Mouse (Mus musculus): ENCODE data around the gene Iffo1. TPM values are rescaled to one million over a fixed set of nuclear protein-coding genes. Genes with fewer than 3 reads are reported as not detected.
"Not testable (repeated sequence)": the region's sequence is repeated elsewhere in the genome, so short reads cannot be mapped to it uniquely, and the experiment has no call there.

Iffo1 gene
- total RNA-seq, 2 experiments from 2014 or later, result 5.0 to 5.9 TPM

GRCm38 (mm10) chr6:125160854-125161760 is 16.1 kb downstream of the Iffo1 start:
- peak; percentile 86 to 91 for DNase-seq

- peak; percentile 71 to 83 for DNase-seq
Observed at GRCm38 (mm10) chr6:125161971-125162370, 16.9 kb downstream of the Iffo1 start.

GRCm38 (mm10) chr6:125162615-125163305 is 17.7 kb downstream of the Iffo1 start:
- not testable (repeated sequence) for DNase-seq

GRCm38 (mm10) chr6:125163801-125164657 is 19.0 kb downstream of the Iffo1 start:
- DNase-seq, result peak; percentile 57 to 58

- peak; percentile 64 to 76 for DNase-seq
Observed at GRCm38 (mm10) chr6:125164672-125165327, 19.8 kb downstream of the Iffo1 start.

- DNase-seq, result peak; percentile 98 to 99
Observed at GRCm38 (mm10) chr6:125165328-125165891, 20.4 kb downstream of the Iffo1 start.

- peak; percentile 93 to 96 for DNase-seq
Observed at GRCm38 (mm10) chr6:125166051-125166751, 21.2 kb downstream of the Iffo1 start, which contains the start of gene Gapdh. Gene Gapdh (minus strand): TSS chr6:125166467.

GRCm38 (mm10) chr6:125166861-125167650 is 22.0 kb downstream of the Iffo1 start:
- DNase-seq, result peak in 1 of 2 experiments; percentile 87

GRCm38 (mm10) chr6:125168086-125168485 is 23.0 kb downstream of the Iffo1 start:
- no peak for DNase-seq

- DNase-seq, result peak; percentile 25 to 36
Observed at GRCm38 (mm10) chr6:125170194-125170593, 25.2 kb downstream of the Iffo1 start.

GRCm38 (mm10) chr6:125172474-125172873 is 27.4 kb downstream of the Iffo1 start:
- DNase-seq, result no peak

GRCm38 (mm10) chr6:125173256-125173655 is 28.2 kb downstream of the Iffo1 start:
- no peak for DNase-seq

- DNase-seq, result no peak
Observed at GRCm38 (mm10) chr6:125175469-125175868, 30.4 kb downstream of the Iffo1 start.

GRCm38 (mm10) chr6:125179601-125180000 is 34.6 kb downstream of the Iffo1 start:
- DNase-seq, result no peak

- peak; percentile 41 to 48 for DNase-seq
Observed at GRCm38 (mm10) chr6:125182133-125182532, 37.1 kb downstream of the Iffo1 start.

GRCm38 (mm10) chr6:125186203-125186602 is 41.2 kb downstream of the Iffo1 start:
- no peak for DNase-seq

- no peak for DNase-seq
Observed at GRCm38 (mm10) chr6:125190816-125191215, 45.8 kb downstream of the Iffo1 start.

GRCm38 (mm10) chr6:125191332-125192015 is 46.4 kb downstream of the Iffo1 start, which contains the start of the genes Ncapd2 and Mrpl51:
Gene Ncapd2 (minus strand): TSS chr6:125191701.
Gene Mrpl51 (plus strand): TSS chr6:125191801.
- DNase-seq, result peak; percentile 98
